Mouse (Mus musculus): ENCODE results near the gene Scrt2.

Scrt2 gene

DNA sequence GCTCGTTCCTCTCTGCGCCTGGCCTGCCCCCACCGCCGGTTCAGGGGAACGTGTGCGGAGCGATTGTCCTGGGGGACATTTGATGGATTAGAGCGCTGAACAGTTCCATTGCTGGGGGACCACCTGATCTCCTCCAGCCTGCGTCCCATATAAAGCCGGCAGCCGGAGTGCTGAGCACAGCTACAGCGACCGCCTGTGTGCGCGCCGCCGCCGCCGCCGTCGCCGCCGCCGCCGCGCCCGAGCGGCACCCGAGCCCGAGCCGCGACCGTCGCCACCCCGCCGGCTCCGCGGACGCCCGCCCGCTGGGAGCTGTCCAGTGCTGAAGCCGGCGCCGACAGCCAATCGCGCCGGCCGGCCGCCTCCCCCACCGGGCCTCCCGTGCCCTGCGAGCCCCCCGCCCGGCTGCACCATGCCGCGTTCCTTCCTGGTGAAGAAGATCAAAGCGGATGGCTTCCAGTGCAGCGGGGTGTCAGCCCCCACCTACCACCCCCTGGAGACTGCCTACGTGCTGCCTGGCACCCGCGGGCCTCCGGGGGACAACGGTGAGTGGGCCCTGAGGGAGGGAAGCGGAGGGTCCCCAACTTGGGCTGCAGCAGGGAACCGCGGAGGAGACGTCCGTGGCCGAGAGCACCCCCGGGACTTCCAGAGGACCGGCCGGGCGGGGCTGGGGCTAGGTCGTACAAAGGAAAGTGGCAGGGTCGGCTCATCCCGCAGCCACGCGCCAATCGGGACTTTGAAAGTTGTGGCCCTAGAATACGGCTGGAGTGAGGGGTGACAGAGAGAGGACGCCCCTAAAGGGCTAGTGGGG lies 516 bp downstream of the Scrt2 start:
- intact Hi-C loops (cut with DNase I) = loop anchor here (5.0 kb wide), 1 partner anchor 50 kb away; no protein-coding TSS in a partner anchor

DNA sequence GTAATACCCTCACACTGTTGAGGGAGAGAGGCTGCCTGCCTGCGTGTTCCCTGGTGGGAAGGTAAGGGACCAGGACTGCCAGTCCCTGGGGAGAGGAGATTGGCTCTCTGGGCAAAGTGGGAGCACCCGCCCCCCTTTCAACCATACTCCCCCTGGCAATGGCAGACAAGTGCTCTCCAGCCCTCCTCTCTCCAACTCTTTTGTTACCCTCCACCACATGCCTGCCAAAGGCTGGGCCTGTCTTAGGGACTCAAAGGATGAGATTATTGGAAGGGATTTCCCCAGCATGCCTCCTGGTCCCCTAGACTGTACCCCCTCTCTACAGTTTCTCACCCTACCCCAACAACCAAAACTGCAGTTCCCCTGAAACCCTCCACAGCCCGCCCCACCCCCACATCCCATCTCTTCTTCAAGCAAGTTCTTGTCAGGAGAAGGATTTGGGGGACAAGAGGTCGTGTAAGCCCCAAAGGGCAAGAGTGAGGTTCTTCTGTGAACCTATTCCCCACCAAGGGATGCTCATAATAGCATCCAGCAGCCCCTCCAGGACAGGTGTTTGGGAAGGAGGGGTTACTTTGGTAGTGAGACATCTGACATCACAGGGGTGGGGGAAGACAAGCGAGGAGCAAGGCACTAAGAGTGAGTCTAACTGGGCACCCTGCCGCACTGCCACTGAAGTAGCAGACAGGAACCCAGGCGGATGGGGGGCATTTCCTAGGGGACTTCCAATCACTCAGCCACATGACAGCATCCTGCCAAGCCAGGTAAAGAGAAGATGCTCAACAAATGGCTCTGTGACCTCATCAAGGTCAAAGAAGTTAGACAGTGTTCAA lies 1.3 kb downstream of the Scrt2 start:
- intact Hi-C loops (cut with DNase I) = loop anchor here (5.0 kb wide), 1 partner anchor 50 kb away; no protein-coding TSS in a partner anchor

DNA sequence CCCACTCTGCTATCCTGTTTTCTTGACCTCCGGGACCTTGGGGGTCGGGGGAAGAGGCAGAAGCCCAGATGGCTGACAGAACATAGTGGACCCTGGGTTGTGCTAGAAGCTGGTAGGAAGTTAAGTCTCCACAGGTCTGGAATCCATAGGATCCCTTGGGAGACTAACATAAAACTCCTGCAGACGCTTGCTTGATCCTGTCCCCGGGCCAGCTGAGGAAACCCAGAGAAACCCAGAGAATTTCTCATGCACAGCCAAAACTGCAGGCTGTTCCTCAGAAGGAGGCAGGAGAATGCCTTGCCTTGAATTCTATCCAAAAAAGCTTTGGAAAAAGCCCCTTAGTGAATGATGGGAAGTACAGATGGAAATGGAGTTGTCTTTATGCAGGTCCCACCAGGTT lies 2.1 kb downstream of the Scrt2 start:
- intact Hi-C loops (cut with DNase I) = loop anchor here (5.0 kb wide), 1 partner anchor 51 kb away; no protein-coding TSS in a partner anchor

DNA sequence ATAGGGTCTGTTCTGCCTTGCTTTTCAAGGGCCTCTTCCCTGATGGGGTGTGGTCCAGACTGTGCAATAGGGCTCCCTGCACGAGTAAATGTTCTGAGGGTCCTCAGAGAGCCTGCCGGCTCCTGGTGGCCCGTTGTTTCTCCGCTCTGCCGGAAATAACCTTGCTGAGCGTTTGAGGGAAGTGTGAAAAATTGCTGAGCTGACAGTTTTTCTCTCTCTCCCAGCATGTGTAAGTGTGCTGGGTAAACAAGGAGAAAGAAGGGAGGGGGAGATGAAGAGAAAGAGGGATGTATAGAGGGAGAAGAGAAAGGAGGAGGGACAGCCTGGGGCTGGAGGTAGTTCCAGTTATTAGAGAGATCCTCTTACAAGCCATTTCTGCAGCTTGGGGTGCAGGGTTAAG lies 3.0 kb downstream of the Scrt2 start:
- intact Hi-C loops (cut with DNase I) = loop anchor here (5.0 kb wide), 1 partner anchor 52 kb away; no protein-coding TSS in a partner anchor

DNA sequence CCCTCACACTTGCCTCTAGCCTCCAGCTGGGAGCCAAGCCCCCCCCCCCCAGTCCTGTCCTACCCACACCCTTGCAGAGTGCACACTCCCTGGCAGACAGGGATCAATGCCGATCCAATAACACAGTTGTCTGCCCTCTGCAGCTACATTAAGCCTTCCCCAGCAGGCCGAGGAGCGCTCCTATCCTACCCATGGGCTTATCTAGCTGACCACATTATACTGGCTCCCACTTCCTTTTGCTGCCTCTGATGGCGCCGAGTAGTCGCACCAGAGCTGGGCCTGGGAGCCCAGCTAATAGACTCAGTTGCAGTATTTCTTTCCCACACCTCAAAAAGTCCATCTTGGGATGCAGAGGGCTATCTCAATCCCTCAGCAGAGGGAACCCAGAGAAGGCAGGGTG lies 4.1 kb downstream of the Scrt2 start:
- intact Hi-C loops (cut with DNase I) = no loop called here

DNA sequence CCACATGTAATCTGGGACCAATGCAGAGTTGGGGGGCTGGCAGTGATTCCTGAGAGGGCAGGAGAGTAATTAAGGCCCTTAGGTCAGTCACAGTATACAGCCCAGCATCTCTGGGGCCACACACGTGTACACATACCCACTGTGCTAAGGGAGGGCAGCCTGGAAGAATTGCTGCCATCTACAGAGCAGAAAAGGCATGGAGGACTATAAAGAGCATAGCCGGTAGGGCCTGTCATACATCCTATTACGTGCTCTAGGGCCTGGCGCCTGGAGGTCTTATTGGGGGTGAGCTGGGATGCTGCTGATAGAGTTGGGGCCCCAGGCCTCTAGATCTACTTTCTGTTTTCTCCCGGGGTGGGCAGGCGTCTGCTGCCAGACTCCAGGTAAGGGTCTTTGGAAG lies 5.1 kb downstream of the Scrt2 start:
- intact Hi-C loops (cut with DNase I) = no loop called here

DNA sequence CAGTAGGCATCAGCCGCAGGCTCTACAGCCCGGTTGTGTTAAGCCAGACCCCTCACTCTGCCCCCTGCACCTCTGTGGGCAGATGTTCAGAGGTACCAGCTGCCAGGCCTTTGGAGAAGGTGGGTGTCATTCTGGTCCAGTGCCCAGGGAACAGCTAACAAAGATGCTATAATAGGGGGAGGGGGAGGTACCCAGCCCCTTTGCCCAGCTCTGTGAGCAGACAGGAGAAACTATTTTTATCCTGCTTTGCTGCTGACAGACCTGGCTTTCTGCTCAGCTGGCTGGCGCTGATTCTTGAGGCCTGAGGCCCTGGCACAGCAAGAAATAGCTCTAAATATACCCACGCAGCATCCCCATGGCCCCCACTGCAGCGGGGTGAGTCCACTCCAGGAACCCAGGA lies 5.8 kb downstream of the Scrt2 start:
- intact Hi-C loops (cut with DNase I) = no loop called here

DNA sequence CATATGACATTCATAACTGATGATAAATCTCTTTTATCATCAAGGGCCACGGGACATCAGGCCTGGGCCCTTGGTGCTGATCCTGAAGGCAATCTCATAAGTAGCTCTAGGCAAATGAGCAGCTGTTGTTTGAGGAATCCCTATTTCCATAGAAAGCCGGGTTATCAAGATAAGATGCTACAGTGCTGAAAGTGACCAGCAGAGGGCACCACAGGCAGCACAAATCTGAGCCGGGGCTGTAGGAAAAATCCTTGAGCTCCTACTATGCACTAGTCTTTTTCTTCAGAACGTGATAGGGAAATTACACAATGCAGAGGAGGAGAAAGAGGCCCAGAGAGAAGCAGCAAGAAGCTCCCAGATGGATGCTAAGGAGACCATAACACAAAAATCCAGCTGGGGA lies 7.7 kb downstream of the Scrt2 start:
- intact Hi-C loops (cut with DNase I) = loop anchor here (1.0 to 2.0 kb wide), 2 partner anchors 108 to 279 kb away; no protein-coding TSS in a partner anchor

DNA sequence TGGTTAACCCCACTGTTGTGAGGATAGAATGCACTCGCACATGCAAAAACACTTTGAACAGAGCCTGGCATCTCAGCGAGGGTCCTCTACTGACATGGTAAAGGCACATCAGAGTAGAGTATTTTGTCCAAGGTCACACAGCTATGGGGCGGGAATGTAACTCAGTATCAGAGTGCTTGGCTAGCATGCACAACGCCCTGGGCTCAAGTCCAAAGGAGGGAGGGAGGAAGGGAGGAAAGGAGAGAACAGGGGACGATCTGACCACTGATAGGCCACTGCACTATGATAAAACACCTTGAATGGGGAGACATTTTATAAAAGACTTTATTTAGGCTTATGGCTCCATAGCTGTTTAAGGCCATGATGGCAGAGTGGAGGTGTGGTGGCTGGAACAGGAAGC lies 8.3 kb downstream of the Scrt2 start:
- intact Hi-C loops (cut with DNase I) = loop anchor here (1.0 to 2.0 kb wide), 2 partner anchors 107 to 279 kb away; no protein-coding TSS in a partner anchor

DNA sequence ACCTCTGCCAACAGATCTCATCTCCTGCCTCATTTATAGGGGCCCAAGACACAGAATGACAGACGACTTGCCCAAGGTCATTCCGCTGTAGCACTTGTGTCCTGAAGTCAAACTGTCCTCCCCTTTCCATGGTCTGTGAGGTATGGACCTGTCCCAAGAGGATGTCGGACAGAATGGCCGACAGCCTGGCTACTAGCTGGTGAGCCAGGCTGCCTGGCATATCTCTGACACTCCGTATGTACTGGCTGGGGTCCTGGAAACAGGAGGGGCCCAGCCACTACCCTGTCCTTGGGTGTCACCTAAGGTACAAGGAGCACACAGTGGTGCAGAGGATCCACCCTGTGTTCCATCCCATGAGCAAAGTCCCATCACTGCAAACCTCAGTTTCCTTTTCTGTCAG lies 9.2 kb downstream of the Scrt2 start:
- intact Hi-C loops (cut with DNase I) = no loop called here

DNA sequence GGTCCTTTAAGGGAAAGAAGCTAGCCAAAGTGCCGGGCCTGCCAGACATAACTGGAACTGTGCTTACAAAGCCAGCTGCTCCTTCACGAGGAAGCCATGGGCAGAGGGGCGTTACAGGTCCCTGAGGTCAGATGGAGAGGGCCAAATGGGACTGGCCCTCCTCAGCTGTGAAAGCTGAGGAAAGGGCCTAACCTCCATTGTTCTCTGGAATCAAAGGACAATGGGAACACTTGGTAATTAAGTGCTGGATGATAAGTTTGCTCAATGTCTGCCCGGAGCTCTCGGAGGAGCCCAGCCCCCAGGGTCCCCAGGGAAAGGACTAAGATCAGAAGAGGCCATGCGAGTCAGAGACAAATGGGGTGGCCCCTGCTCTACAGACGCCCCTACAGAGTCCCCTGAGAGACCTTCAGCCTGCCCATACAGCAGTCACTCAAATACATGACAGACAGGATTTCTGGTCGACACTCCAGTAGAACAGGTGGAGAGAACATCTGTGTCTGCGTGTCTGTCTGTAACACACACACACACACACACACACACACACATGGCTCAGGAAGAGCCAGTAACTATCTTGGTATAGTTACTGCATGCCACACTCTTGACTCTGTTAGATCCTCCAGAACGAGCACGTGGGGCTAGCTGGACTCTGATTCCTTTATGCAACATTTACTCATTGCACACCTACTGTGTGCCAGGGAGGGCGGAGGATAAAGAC lies 10.2 kb downstream of the Scrt2 start:
- intact Hi-C loops (cut with DNase I) = no loop called here

DNA sequence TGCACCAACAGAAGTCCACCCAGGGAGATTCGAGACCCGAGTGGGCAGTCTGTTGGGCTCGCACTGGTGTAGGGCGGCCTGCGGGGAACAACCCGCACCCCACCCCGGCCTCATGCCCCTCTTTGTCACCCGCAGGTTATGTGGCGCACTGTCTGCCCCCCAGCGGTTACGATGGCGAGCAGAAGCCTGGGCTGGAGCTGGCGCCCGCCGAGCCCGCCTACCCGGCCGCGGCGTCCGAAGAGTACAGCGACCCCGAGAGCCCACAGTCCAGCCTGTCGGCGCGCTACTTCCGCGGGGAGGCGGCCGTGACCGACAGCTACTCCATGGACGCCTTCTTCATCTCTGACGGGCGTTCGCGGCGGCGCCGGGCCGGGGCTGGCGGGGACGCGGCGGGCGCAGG lies 11.6 kb downstream of the Scrt2 start:
- intact Hi-C loops (cut with DNase I) = no loop called here

DNA sequence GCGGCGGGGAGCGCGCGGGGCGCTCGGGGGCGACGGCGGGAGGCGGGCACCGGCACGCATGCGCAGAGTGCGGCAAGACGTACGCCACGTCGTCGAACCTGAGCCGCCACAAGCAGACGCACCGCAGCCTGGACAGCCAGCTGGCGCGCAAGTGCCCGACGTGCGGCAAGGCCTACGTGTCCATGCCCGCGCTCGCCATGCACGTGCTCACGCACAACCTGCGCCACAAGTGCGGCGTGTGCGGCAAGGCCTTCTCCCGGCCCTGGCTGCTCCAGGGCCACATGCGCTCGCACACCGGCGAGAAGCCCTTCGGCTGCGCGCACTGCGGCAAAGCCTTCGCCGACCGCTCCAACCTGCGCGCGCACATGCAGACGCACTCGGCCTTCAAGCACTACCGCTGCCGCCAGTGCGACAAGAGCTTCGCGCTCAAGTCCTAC lies 12.0 kb downstream of the Scrt2 start:
- intact Hi-C loops (cut with DNase I) = no loop called here

DNA sequence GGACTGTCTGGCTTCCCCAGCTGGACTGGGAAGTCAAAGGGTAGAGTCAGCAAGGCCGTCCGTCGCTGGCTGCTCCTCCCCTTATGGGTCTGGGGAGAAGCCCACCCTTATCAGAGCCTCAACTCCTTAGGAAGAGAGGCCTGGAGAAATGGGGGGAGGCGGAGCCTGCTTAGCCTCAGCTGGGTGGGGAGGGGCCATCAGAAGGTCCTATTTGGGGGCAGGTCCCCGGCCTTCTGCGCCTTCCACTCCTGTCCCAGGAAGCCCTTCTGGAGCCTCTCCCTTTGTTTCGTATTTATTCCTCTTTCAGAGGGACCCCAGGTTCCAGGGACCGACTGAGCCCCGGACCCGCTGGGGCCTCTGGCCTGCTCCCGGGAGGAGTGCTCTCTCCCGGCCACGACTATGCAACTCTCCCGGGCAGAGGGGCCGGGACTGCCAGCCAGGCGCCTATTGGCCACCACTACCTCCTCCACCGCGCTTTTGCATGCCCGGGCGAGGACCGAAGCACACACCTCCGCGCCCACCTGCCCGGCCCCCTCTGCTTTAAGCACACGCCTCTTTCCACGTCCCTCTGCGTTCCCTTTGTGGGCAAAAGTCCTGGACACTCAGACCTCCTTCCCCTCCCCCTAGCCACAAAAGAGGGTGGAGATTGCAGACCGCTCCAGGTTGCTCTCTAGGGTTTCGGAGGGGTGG lies 13.7 kb downstream of the Scrt2 start:
- intact Hi-C loops (cut with DNase I) = no loop called here

DNA sequence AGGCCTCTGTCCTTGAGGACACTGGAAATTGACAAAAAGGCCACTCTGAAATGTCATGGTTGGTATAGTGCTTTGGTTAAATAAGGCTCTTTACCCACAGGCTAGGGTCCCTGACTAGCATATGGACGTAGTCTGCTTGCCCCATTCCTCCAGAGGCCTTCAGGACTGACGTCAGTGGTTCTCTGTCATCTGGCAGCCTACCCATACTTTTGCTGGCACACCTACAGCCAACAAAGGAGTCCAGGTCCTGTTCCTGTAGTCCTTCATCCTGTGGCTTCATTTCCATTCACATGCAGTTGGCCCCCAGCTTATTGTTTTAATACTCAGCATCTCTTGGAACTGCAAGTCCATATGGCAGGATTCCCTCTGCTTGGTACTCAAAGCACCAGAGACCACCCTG lies 15.6 kb downstream of the Scrt2 start:
- intact Hi-C loops (cut with DNase I) = no loop called here

DNA sequence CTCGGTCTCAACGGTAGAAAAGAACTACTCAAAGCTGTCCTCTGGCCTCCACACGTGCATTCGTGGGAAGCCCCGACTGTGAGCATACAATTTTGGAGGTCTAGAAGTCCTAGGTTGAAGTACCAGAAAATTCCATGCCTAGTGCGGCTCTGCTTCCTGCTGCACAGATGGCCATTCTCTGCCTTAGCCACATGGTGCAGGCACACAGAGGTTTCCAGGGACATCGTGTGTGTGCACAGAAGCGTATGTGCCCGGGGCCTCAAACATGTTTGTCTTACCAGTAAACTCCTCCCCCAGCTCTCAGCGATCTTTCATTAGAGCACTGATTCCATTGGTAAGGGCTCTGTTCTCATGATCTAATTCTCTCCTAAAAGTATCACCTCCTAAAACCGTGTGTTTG lies 16.6 kb downstream of the Scrt2 start:
- intact Hi-C loops (cut with DNase I) = no loop called here

DNA sequence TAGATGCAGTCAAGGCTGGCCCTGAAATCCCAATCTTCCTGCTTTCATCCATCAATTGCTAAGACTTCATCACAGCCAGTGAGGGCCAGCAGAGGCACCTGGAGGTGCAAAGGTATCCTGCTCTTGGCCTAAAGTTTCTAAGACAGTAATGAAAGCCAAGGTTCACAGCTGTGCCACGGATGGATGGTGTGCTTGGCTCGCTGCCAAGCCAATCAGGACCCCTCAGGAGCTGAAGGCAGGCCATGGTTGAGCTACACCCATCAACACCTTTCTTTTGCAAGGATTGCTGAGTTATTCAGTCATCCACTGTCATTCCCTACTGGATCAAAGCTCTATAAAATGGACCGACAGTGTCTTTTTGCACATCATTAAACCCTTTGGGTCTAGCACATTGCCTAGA lies 18.2 kb downstream of the Scrt2 start:
- intact Hi-C loops (cut with DNase I) = no loop called here

DNA sequence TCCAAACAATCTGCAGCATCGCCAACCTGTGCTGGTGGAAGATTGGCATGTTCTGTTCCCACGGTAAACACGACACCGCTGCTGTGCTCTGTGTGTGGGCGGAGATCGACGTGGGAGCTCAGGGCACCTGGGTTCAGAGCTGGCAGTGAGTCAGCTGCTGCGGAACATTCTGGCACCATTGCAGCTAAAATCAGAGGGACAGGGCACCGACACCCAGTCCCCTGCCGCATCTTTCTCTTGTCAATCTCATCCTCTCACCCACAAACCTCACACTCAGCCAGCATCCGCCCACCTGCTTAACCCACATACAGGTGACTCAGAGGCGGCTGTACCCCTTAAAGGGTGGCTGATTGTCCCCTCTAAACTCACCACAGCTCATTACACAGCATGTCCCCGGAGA lies 20.4 kb downstream of the Scrt2 start:
- intact Hi-C loops (cut with DNase I) = loop anchor here (10.0 kb wide), 1 partner anchor 233 kb away; the partner anchor contains the start of gene Rbck1

DNA sequence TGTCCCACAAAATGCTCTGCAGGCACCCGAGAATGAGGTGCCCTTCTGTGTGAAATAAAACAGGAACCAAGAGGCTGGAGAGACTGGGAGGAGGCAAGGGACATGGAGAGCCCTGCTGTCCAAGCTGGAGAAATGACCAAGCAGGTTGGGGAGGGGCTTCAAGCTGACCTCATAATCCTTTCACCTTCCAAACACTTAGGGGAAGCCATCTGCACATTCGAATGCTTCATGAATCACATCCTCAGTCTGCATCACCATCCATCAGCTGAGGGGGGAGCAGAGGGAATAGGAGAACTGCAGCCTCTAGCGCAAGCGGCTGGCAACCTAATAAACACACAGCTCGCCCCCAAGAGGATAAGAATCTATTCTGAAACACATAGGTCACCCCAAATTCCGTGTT lies 21.0 kb downstream of the Scrt2 start:
- intact Hi-C loops (cut with DNase I) = loop anchor here (10.0 kb wide), 1 partner anchor 232 kb away; the partner anchor contains the start of gene Rbck1

DNA sequence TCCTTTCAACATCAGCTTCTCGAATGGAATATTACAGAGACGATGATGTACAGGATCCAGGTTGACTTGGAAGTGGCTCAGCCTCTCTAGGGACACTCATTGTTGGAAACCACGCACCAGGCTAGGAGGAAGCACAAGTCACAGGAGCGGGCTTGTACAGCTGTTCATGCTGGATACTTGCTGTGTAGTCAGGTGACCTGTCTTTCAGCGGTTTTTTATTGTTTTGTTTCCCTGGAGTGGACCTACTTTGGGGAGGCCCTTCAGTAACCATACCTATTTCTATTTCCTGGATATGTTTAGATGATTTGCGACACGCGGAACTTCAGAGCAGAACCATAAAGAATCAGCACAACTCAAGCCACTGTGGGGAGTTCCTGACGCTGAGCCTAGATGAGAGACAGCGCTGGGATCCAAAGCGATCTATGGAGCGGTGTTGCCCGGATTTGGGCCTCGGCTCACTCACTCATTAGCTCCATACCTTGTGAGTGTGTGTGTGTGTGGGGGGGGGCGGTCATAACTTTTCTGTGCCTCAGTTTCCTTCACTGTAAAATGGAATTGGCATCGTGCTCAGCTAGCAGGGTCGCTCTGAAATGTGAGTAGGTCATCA lies 23.5 kb downstream of the Scrt2 start:
- intact Hi-C loops (cut with DNase I) = loop anchor here (10.0 kb wide), 1 partner anchor 230 kb away; the partner anchor contains the start of gene Rbck1
